Mouse (Mus musculus) MEL (cell line): Measurements from ENCODE around the gene Col9a1. TPM values are rescaled to one million over a fixed set of nuclear protein-coding genes. Genes with fewer than 3 reads are reported as not detected.

Experiments
- DNase-seq: peaks from one replicate; pipeline ENCODE4 v3.0.0; 2011; ENCODE audit warnings: low read depth, low spot score
- H3K27ac ChIP-seq: 2 replicates; pipeline ENCODE4 v1.5.1; 2012; ENCODE audit warnings: low read depth, mild to moderate bottlenecking, control low read depth, low read length, moderate library complexity; ENCODE audit not compliant: control insufficient read depth
- H3K27me3 ChIP-seq, 2 experiments: fragments of 150-350 bp in 1 of 2; sonication (generic) in 1 of 2; 2 replicates each; pipeline ENCODE4 v1.6.1; 2012; ENCODE audit warnings: low read length in 2 of 2, mild to moderate bottlenecking in 2 of 2, improper control_type of control experiment in 1 of 2, moderate library complexity in 1 of 2; ENCODE audit not compliant: insufficient read depth in 2 of 2, control insufficient read depth in 1 of 2
- H3K36me3 ChIP-seq, 2 experiments: 2 replicates each; pipeline ENCODE4 v1.6.1; 2012 to 2014; ENCODE audit warnings: low read length in 2 of 2, improper control_type of control experiment in 1 of 2, inconsistent platforms in 1 of 2, mild to moderate bottlenecking in 1 of 2; ENCODE audit not compliant: insufficient read depth in 2 of 2, control insufficient read depth in 1 of 2
- H3K4me1 ChIP-seq, 2 experiments: fragments of 150-350 bp in 1 of 2; sonication (generic) in 1 of 2; 2 replicates each; pipeline ENCODE4 v1.6.1; 2012; ENCODE audit warnings: low read length in 2 of 2, improper control_type of control experiment in 1 of 2, mild to moderate bottlenecking in 1 of 2; ENCODE audit not compliant: insufficient read depth in 2 of 2, control insufficient read depth in 1 of 2
- H3K4me3 ChIP-seq, 2 experiments: fragments of 150-350 bp in 1 of 2; sonication (generic) in 1 of 2; 2 replicates each; pipeline ENCODE4 v1.5.1; 2012; ENCODE audit warnings: low read depth in 2 of 2, low read length in 2 of 2, mild to moderate bottlenecking in 2 of 2, moderate library complexity in 2 of 2, control low read depth in 1 of 2, improper control_type of control experiment in 1 of 2; ENCODE audit not compliant: control insufficient read depth in 1 of 2, insufficient read depth in 1 of 2
- H3K79me2 ChIP-seq: 2 replicates; pipeline ENCODE4 v1.6.1; 2012; ENCODE audit warnings: mild to moderate bottlenecking, low read length, moderate library complexity; ENCODE audit not compliant: control insufficient read depth, poor library complexity, insufficient read depth
- H3K9ac ChIP-seq: 2 replicates; pipeline ENCODE4 v1.6.1; 2012; ENCODE audit warnings: low read depth, mild to moderate bottlenecking, control low read depth, low read length, moderate library complexity; ENCODE audit not compliant: control insufficient read depth, poor library complexity, severe bottlenecking
- H3K9me3 ChIP-seq: fragments of 150-350 bp; sonication (generic); replicated peaks from 2 replicates; pipeline ENCODE4 v1.6.1; 2012; ENCODE audit warnings: mild to moderate bottlenecking, low read length, improper control_type of control experiment, moderate library complexity; ENCODE audit not compliant: insufficient read depth
- E2F4 ChIP-seq: IDR thresholded peaks from 2 replicates; pipeline ENCODE4 v1.6.1; 2011; ENCODE audit warnings: low read depth, low read length, improper control_type of control experiment, borderline replicate concordance
- ELF1 ChIP-seq: IDR thresholded peaks from 2 replicates; pipeline ENCODE4 v1.6.1; 2014; ENCODE audit warnings: low read depth, mild to moderate bottlenecking, inconsistent platforms, low read length, improper control_type of control experiment, moderate library complexity
- EP300 ChIP-seq, 2 experiments: IDR thresholded peaks; 2 replicates each; pipeline ENCODE4 v1.6.1; 2011; ENCODE audit warnings: improper control_type of control experiment in 2 of 2, low read length in 2 of 2, low read depth in 1 of 2, mild to moderate bottlenecking in 1 of 2
- ETS1 ChIP-seq: IDR thresholded peaks from 2 replicates; pipeline ENCODE4 v1.6.1; 2012; ENCODE audit warnings: low read depth, mild to moderate bottlenecking, inconsistent platforms, low read length, improper control_type of control experiment, moderate library complexity
- GATA1 ChIP-seq: IDR thresholded peaks from 2 replicates; pipeline ENCODE4 v1.6.1; 2011; ENCODE audit warnings: low read depth, low read length, improper control_type of control experiment
- JUND ChIP-seq: IDR thresholded peaks from 2 replicates; pipeline ENCODE4 v1.6.1; 2011; ENCODE audit warnings: low read depth, mild to moderate bottlenecking, improper control_type of control experiment, low read length
- MAFK ChIP-seq: IDR thresholded peaks from 2 replicates; pipeline ENCODE4 v1.6.1; 2011; ENCODE audit warnings: low read depth, mild to moderate bottlenecking, low read length, improper control_type of control experiment, borderline replicate concordance
- MAZ ChIP-seq: IDR thresholded peaks from 2 replicates; pipeline ENCODE4 v1.6.1; 2012; ENCODE audit warnings: low read depth, mild to moderate bottlenecking, inconsistent platforms, low read length, improper control_type of control experiment
- MEF2A ChIP-seq: IDR thresholded peaks from 2 replicates; pipeline ENCODE4 v1.6.1; 2014; ENCODE audit warnings: low read depth, mild to moderate bottlenecking, inconsistent platforms, low read length, improper control_type of control experiment; ENCODE audit not compliant: poor library complexity, insufficient replicate concordance, severe bottlenecking; ENCODE audit errors: extremely low read depth
- MXI1 ChIP-seq: IDR thresholded peaks from 2 replicates; pipeline ENCODE4 v1.6.1; 2011; ENCODE audit warnings: mild to moderate bottlenecking, low read depth, low read length, improper control_type of control experiment
- MYB ChIP-seq: IDR thresholded peaks from 2 replicates; pipeline ENCODE4 v1.6.1; 2011; ENCODE audit warnings: mild to moderate bottlenecking, low read depth, low read length, improper control_type of control experiment
- NELFE ChIP-seq: IDR thresholded peaks from 2 replicates; pipeline ENCODE4 v1.6.1; 2011; ENCODE audit warnings: low read depth, low read length, improper control_type of control experiment
- NRF1 ChIP-seq: IDR thresholded peaks from 2 replicates; pipeline ENCODE4 v1.6.1; 2014; ENCODE audit warnings: low read depth, mild to moderate bottlenecking, inconsistent platforms, low read length, improper control_type of control experiment, moderate library complexity; ENCODE audit not compliant: poor library complexity, insufficient read depth, severe bottlenecking
- POLR2AphosphoS2 ChIP-seq: IDR thresholded peaks from 2 replicates; pipeline ENCODE4 v1.6.1; 2011; ENCODE audit warnings: low read length, improper control_type of control experiment
- RCOR1 ChIP-seq: IDR thresholded peaks from 2 replicates; pipeline ENCODE4 v1.6.1; 2012; ENCODE audit warnings: low read depth, mild to moderate bottlenecking, inconsistent platforms, low read length, improper control_type of control experiment
- SMC3 ChIP-seq: IDR thresholded peaks from 2 replicates; pipeline ENCODE4 v1.6.1; 2011; ENCODE audit warnings: low read depth, low read length, improper control_type of control experiment
- TAL1 ChIP-seq: IDR thresholded peaks from 2 replicates; pipeline ENCODE4 v1.6.1; 2012; ENCODE audit warnings: mild to moderate bottlenecking, inconsistent platforms, low read length, moderate library complexity, mixed read lengths
- UBTF ChIP-seq: IDR thresholded peaks from 2 replicates; pipeline ENCODE4 v1.6.1; 2012; ENCODE audit warnings: low read depth, mild to moderate bottlenecking, inconsistent platforms, low read length, improper control_type of control experiment, moderate library complexity, borderline replicate concordance; ENCODE audit not compliant: insufficient read depth
- ZC3H11A ChIP-seq: IDR thresholded peaks from 2 replicates; pipeline ENCODE4 v1.6.1; 2012; ENCODE audit warnings: low read depth, mild to moderate bottlenecking, inconsistent platforms, low read length, improper control_type of control experiment
- ZKSCAN1 ChIP-seq: IDR thresholded peaks from 2 replicates; pipeline ENCODE4 v1.6.1; 2012; ENCODE audit warnings: low read depth, mild to moderate bottlenecking, inconsistent platforms, low read length, improper control_type of control experiment, moderate library complexity
- ZNF384 ChIP-seq: IDR thresholded peaks from 2 replicates; pipeline ENCODE4 v1.6.1; 2012; ENCODE audit warnings: low read depth, mild to moderate bottlenecking, inconsistent platforms, low read length, improper control_type of control experiment
- polyA plus RNA-seq, 2 experiments: library from polyadenylated mRNA; stranded (reverse) in 1 of 2; unstranded in 1 of 2; fragments of >175 nt in 1 of 2; fragments of >200 nt in 1 of 2; gene quantifications; 2 replicates each; pipeline versions ENCODE4 v1.2.1 to v1.2.4; 2012; ENCODE audit warnings: low replicate concordance in 2 of 2, low read depth in 1 of 2; ENCODE audit not compliant: insufficient read length in 2 of 2, insufficient read depth in 1 of 2, missing spikeins in 1 of 2
- total RNA-seq: library from RNA; depleted of rRNA; stranded (reverse); fragments of 300-350 nt; gene quantifications from 2 replicates; pipeline ENCODE4 v1.2.3, GENCODE M21; 2012; rRNA removed

Col9a1 gene
- total RNA-seq (not detected in 2 replicates), polyA plus RNA-seq (not detected)

DNA sequence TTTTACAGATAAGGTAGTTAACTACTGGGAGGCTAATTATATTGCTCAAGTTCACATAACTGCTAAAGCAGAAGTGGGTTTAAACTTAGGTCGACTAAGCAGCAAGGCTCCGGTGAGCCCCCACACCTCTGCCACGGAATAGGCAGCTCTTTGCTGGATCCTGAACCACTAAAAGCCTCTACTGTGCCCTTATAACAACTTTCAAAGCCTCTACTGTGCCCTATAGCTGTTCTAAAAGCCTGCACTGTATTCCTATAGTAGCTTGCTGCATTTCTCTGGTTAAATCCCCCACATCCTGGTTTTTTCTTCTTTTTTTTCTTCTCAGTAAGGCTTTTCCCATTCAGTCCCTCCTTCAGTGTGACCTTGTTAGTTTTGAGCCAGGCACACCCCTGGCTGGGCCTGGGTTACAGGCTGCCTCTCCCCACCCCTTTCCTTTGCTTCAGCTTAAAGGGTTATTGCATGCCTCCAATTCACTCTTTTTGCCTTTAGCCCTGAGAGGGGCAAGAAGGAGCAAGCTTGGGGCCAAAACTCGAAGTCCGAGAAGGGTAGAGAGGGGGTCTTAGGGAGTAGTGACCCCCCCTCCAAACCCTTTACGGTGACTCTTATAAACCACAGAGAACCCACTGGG, at the start of gene Col9a1:
Gene Col9a1, plus strand, starts transcription at position 387 of the 628 bp plus-strand sequence.
- no peak within 1 kb of the TSS for H3K9ac ChIP-seq
- H3K36me3 ChIP-seq, result no peaks in the 10 kb centered on the region
- no peaks in the 10 kb centered on the region for H3K9me3 ChIP-seq
- H3K27me3 ChIP-seq, result no peaks in the 10 kb centered on the region
- H3K79me2 ChIP-seq, result no peaks in the 10 kb centered on the region
- H3K4me1 ChIP-seq, result no peaks in the 10 kb centered on the region
- no peak within 1 kb of the TSS for H3K4me3 ChIP-seq
- DNase-seq, result no peak
- TF ChIP-seq ZC3H11A, result no peak
- no peak for TF ChIP-seq ELF1
- TF ChIP-seq RCOR1, result no peak
- TF ChIP-seq MAFK, result no peak
- no peak for TF ChIP-seq MEF2A
- no peak for TF ChIP-seq JUND
- TF ChIP-seq SMC3, result no peak
- TF ChIP-seq POLR2AphosphoS2, result no peak
- TF ChIP-seq TAL1, result no peak
- TF ChIP-seq NRF1, result no peak
- no peak for TF ChIP-seq E2F4
- TF ChIP-seq MYB, result no peak
- TF ChIP-seq UBTF, result no peak
- no peak within 1 kb of the TSS for H3K27ac ChIP-seq

DNA sequence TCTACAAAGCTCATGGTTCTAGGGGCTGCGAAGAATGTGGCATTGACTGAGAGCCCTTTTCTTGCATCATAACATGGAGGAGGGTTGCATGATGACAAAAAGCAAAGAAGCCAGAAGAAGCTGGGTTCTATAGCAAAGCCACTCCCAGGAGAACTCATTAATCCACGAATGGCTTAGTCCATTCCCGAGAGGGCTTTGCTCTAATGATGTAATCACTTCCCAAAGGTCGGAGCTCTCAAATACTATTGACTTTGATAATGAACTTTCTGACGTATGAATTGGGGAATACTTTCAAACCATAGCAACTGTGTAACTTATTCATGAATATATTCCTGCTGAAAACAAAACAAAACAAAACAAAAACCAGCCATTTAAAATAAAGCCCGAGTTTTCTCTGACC, 49.5 kb upstream of the Col9a1 start:
- Histone ChIP-seq H3K4me3 (no peak overlapping the region), H3K9me3 (no peaks in the 10 kb centered on the region), H3K4me1 (no peaks in the 10 kb centered on the region), H3K36me3 (no peaks in the 10 kb centered on the region), H3K9ac (no peak overlapping the region), H3K27ac (no peak overlapping the region), H3K79me2 (no peaks in the 10 kb centered on the region), H3K27me3 (no peaks in the 10 kb centered on the region)
- TF ChIP-seq ETS1 (no peak), UBTF (no peak), EP300 (IDR thresholded peaks at IDR 0.05; ENCODE audit: low read depth in 1 of 2, low read length in 2 of 2) (no peak), ZKSCAN1 (no peak), TAL1 (no peak), NELFE (no peak), NRF1 (no peak), ZC3H11A (no peak), ELF1 (no peak), MXI1 (no peak), ZNF384 (no peak), GATA1 (no peak), MAZ (no peak)
- no peak for DNase-seq
